Mouse (Mus musculus) lung, adult 2 months (tissue): Measurements from ENCODE around the gene Lrrn2.

Source experiments
- CTCF ChIP-seq: fragments of 200-500 bp; IDR thresholded peaks from 2 replicates; pipeline ENCODE4 v1.5.1; 2011; ENCODE audit warnings: mild to moderate bottlenecking, low read length, control low read depth; ENCODE audit not compliant: insufficient read depth
- POLR2A ChIP-seq: fragments of 200-500 bp; IDR thresholded peaks from 2 replicates; pipeline ENCODE4 v1.6.1; 2011; ENCODE audit warnings: low read depth, mild to moderate bottlenecking, control low read depth, low read length, borderline replicate concordance; ENCODE audit errors: extremely low read depth

DNA sequence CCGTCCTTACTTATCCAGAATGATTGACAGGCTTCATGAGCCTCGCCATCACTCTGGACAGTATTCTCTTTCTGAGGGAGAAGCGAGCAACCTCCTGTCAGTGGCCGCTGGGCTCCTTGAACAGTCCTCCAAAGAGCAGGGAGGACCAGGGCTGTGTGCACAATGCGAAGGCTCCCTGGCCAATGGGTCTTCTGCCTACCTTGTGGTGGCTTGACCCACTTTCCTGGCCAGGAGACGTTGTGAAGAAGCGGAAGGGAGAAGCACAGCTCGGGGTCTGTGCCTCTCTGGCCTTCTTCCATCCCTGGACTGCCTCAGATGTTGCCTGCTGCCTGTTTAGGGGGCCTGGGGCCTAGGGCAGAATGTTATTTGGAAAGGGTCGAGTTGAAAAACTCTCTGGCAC lies 1.8 kb downstream of the Lrrn2 start:
- TF ChIP-seq POLR2A = no peak
- TF ChIP-seq CTCF = no peak
